Comparison of ENCODE assay signal across 26 mouse cellular contexts in genomic region chr9:79437636-79438035, GRCm38 (mm10).
"Had no signal": no experiment of that assay in that cellular context is flagged by ENCODE, and none has a peak within 500 bp of the region (broad histone marks: within the 10 kb centered on the region; RNA-seq: fewer than 3 reads in every experiment).

No protein-coding gene starts in this region.

- ATAC-seq: hindbrain, postnatal 0 days; intestine, embryonic 16.5 days; liver, embryonic 12.5 days had no signal

- H3K27ac ChIP-seq: heart, adult 2 months; heart, embryonic 13.5 days; heart, embryonic 15.5 days; hindbrain, embryonic 13.5 days; hindbrain, embryonic 15.5 days; hindbrain, postnatal 0 days; kidney, embryonic 15.5 days; kidney, postnatal 0 days; limb, embryonic 13.5 days; limb, embryonic 15.5 days; liver, embryonic 12.5 days; liver, embryonic 14.5 days had no signal

- H3K27me3 ChIP-seq: heart, embryonic 13.5 days; heart, embryonic 15.5 days; hindbrain, embryonic 13.5 days; hindbrain, embryonic 15.5 days; kidney, embryonic 15.5 days; limb, embryonic 13.5 days; limb, embryonic 15.5 days; liver, embryonic 12.5 days had no signal

- H3K36me3 ChIP-seq: heart, embryonic 13.5 days; heart, embryonic 15.5 days; hindbrain, embryonic 13.5 days; hindbrain, embryonic 15.5 days; kidney, embryonic 15.5 days; limb, embryonic 13.5 days; limb, embryonic 15.5 days; liver, embryonic 12.5 days had no signal

- H3K9me3 ChIP-seq: heart, embryonic 13.5 days; heart, embryonic 15.5 days; hindbrain, embryonic 13.5 days; hindbrain, embryonic 15.5 days; kidney, embryonic 15.5 days; limb, embryonic 13.5 days; limb, embryonic 15.5 days; liver, embryonic 12.5 days had no signal

- DNase-seq: gastrocnemius, postnatal 14 days; gastrocnemius, postnatal 36 days; heart, adult 11 months; heart, adult 2 months; heart, postnatal 14 days; heart, postnatal 36 days; kidney, adult 11 months; kidney, adult 2 months; kidney, adult 9 months; kidney, postnatal 14 days; kidney, postnatal 36 days; layer of hippocampus, adult 9-11 months; layer of hippocampus, postnatal 36 days had no signal

- H3K9ac ChIP-seq: heart, embryonic 13.5 days; heart, embryonic 15.5 days; hindbrain, embryonic 13.5 days; hindbrain, embryonic 15.5 days; kidney, embryonic 15.5 days; limb, embryonic 13.5 days; limb, embryonic 15.5 days; liver, embryonic 12.5 days; liver, embryonic 14.5 days had no signal

- H3K4me2 ChIP-seq: heart, embryonic 11.5 days; heart, embryonic 13.5 days; heart, embryonic 15.5 days; hindbrain, embryonic 13.5 days; hindbrain, embryonic 15.5 days; kidney, embryonic 15.5 days; limb, embryonic 13.5 days; limb, embryonic 15.5 days; liver, embryonic 12.5 days had no signal

- H3K4me3 ChIP-seq: heart, adult 2 months; heart, embryonic 13.5 days; heart, embryonic 15.5 days; hindbrain, embryonic 13.5 days; hindbrain, embryonic 15.5 days; kidney, embryonic 15.5 days; limb, embryonic 13.5 days; limb, embryonic 15.5 days; liver, embryonic 12.5 days had no signal

- H3K4me1 ChIP-seq: hindbrain, embryonic 13.5 days; hindbrain, embryonic 15.5 days; liver, embryonic 12.5 days had no signal
